Mouse (Mus musculus) regulatory T cell (primary cell): ENCODE measurements around the gene Adamts2.

Experiments
- in situ Hi-C: fragments of 300-600 bp; cut with MboI, MseI; formaldehyde crosslinking; loops from one replicate; pipeline ENCODE4 v1.15.1; 2025; ENCODE audit warnings: high pct_unique_total_duplicates

The Adamts2 gene

DNA sequence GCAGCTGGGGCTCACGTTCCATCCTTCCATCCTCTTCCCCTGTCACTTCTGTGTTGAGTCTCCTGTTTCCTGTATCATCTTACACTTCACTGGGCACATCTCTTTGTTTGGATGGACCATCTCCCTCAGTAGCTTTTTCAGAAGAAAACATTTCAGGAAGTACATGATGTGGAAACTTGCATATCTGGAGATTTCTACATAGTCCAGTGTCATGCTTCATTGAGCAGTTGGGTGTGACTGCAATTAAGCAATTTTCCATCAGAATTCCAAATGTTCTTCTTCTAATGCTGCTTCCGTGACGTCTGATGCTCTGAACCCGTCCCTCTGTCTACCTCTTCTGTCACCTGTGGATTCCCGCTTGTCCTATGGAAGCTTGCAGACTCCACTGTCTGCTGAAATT lies 124.2 kb downstream of the Adamts2 start:
- in situ Hi-C loops: no loop called here

GRCm38 (mm10) chr11:50733146-50733545 lies 131.3 kb downstream of the Adamts2 start:
- in situ Hi-C loops: no loop called here

- in situ Hi-C loops: no loop called here
Measured at GRCm38 (mm10) chr11:50734129-50734528, 132.2 kb downstream of the Adamts2 start.

GRCm38 (mm10) chr11:50736548-50736947 lies 134.7 kb downstream of the Adamts2 start:
- in situ Hi-C loops: no loop called here

DNA sequence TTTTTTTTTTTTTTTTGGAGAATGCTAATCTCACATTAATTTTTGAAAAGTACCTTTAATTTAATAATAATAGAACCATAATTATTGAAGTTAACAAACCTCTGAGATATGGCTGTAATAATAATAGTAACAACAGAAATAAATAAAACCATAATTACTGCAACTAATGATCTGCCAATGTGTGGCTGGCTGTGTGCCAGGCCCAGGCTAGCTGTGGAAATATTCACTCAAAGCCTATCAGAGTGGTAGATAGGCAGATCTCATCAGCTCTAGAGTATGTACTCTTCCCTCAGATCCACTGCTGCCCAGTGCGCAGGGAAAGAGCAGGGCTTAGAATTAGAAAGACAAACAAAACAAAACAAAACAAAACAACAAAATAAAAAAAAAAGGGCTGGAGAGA lies 136.6 kb downstream of the Adamts2 start:
- in situ Hi-C loops: no loop called here

DNA sequence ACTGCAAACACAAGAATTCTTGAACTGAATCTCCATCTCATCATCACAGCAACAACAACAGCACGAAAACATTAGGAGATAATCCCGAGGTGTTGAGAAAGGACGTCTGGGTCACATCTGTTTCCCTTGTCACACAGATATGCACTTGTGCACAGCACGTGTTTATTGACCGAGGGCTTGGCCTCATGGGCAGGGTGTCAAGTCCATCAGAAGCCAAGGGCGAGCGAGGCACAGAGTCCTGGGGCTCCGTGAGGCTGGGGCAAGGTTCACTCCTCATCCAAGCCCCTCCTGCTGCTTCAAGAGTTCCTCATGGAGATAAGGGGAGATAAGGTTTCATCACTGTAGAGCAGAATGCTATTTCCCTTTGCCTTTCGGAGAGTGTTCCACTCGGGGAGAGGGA lies 137.6 kb downstream of the Adamts2 start:
- in situ Hi-C loops: no loop called here

GRCm38 (mm10) chr11:50742146-50742545 lies 140.3 kb downstream of the Adamts2 start:
- in situ Hi-C loops: no loop called here

- in situ Hi-C loops: no loop called here
Measured at GRCm38 (mm10) chr11:50744971-50745370, 143.1 kb downstream of the Adamts2 start.

GRCm38 (mm10) chr11:50746508-50746907 lies 144.6 kb downstream of the Adamts2 start:
- in situ Hi-C loops: no loop called here

GRCm38 (mm10) chr11:50750983-50751585 lies 149.2 kb downstream of the Adamts2 start:
- in situ Hi-C loops: no loop called here

DNA sequence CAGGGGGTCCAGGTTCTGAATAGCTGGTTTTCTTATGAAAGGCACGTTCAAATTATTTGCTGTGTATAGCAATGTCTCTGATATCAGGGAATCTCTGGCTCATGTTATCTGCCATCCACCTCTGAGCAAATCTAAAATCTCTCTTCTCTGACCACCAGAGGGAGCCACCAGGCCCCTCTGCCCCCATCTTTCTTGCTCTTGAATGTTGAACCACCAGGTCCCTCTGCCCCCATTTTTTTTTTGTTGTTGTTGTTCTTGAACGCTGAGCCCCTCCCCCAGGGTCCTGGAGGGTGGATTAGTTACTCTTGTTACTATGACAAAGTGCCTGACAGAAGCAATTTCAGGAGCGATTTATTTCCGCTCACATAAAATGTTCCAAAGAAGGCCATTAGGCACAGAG lies 155.9 kb downstream of the Adamts2 start:
- in situ Hi-C loops: no loop called here

DNA sequence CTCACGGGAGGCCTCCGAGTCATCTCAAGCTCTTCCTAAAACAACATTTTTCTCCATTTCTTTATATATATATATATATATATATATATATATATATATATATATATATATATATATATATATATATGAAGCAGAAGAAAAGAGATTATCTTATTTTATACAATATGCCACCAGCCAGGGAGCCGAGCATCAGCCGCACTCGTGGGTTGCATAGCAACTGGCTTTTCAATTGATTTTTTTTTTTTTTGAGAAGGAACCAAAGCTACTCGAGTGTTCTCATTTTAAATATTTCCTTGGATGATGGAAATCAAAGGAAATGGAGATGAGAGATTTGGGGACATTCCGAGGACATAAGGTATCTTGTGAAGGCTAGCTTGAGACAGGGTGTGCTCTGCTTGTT lies 164.6 kb downstream of the Adamts2 start:
- in situ Hi-C loops: no loop called here

DNA sequence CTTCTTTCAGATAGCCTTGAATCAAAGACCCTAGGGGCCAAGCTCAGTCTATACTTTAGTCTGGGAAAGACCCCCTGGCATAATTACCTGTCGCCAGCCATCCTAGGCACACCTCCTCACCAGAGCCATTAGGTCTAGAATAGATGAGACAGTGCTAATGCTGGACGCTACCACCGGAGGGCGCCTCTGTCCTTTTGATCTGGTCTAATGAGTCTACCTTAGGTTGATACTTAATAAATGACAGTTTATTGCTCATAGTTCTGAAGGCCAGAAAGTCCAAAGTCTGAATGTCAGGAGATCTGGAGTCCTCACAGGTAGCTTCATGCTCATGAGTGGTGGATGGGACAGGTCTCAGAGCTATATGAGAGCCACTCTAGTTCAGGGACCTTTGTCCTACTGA lies 165.2 kb downstream of the Adamts2 start:
- in situ Hi-C loops: no loop called here

DNA sequence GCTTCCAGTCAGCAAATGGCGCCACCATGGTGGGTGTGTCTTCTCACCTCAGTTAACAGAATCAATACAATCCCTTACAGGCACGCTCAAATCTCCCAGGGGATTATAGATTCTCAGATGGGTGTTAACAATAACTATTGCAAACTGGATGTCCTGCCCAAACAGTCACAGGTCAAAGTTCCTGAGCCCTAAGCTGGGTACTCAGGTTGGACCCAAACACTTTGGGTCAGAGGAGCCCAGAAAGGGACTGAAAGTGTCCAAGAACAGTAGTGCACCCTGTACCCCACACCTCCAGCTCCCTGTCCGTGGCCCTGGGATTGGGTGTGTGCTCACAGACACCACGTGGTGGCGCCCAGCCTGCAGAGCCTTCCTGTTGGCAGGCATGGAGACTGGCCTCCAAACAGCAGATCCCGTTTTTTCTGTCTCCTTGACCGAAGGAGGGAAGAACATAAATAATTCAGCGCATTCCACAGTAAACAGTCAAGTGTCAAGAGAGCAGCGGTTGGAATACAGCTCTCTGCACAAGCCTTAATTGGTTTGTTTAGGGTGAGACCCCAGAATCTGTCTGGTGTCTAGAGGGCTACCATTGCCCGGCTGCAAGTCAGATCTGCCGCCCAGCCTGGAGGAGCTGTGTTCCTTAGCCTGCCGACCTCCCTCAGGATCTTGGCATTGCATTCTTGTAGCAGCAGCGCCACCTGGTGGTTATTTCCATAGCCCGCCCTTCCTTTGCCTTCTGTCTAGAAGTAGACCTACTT lies 167.3 kb downstream of the Adamts2 start:
- in situ Hi-C loops: no loop called here

- in situ Hi-C loops: no loop called here
Measured at GRCm38 (mm10) chr11:50771006-50771405, 169.1 kb downstream of the Adamts2 start.

DNA sequence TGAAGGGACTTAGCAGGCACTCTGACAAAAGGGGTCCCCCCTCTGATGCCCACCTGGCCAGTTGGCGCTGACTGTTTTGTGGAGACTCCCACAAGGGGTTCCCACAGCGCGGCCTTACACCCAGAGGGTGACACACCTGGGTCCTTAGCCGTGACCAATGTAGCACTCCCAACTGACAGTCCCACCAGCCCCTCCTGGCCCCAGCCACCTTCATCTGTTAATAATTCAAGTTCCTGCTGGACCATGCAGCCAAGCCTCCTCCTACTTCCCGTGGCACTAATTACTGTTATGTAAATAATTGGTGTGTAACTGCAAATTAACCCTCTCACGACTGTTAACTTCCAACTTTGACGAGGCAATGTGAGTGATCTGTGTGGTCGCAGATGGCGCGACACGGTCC lies 195.8 kb downstream of the Adamts2 start:
- in situ Hi-C loops: no loop called here

DNA sequence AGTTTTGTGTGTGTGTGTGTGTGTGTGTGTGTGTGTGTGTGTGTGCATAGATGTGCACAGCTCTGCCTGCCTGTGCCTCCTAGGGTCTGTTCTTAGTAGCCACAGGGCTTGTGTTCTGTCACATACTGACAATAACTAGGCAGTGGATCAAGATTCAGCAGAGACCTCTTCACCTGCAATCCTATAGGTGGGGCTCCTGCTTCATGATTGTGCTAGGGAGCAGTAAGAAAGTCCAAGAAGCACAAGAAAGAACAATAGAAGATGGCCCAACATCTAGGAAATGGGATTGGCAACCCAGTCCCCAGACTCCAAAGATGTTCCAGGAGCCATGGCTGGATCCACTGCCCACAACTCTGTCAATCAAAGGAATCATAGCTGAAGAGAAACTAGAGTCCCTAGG lies 197.0 kb downstream of the Adamts2 start:
- in situ Hi-C loops: no loop called here

GRCm38 (mm10) chr11:50814233-50814632 lies 212.3 kb downstream of the Adamts2 start:
- in situ Hi-C loops: no loop called here

DNA sequence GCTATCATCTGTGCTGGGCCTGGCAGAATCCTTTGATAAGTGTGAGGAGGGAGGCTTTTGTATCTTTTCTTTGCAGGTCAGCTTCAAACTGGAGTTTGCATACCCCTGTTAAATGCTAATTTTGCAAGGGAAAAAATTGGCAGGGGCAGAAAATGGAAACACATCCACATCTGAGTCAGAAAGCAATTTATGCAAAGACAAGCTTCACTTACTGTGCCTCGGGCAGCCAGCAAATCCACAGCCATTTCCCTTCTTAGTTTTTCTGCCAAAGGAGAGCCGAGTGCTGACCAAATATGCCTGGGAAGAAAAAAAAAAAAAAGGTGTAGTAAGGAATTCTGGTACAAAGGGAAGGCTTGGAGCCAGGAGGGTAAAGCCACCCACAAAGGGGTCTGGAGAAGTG lies 224.3 kb downstream of the Adamts2 start:
- in situ Hi-C loops: no loop called here

DNA sequence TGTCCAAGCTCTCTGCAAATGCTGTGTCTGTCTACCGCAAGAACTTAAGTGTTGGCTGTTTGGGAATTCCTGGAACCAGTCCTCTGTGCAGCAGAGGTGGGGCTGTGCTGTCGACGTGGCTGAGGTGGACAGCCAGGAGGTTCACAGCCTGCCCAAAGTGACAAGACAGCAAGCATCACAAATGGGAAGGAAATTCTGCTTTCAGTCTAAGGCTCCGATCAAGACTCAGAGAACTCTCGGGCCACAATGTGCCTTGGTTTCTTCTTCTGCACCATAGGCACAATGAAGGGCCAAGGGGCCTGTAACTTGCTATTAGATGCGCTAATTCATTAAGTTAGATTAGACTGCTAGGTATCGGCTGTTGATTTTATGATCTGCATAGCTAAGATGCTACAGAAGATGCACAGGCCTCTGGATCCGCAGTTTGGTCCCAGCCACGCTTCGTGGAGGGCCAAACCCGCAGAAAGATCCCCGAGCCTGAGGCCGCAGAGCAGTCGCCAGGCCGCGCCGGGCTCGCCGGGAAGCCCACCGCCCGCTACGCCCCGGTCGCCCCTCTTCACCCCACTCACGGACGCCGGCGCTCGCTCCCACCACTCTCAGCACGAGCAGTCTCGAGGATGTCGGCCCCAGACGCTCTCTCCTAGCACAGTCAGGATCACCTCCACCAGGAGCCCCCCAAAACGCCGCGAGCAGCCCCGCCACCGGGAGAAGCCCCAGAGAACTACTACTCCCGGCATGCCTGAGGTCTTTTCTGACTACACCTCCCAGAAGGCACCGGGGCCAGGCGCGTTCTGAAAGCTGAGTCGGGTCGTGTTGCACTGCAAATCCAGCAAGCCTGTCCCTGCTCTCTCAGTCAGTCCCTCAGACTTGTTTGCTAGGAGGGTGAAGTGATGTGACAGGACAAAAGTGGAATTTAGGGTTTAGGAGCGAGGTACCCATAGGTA lies 225.4 kb downstream of the Adamts2 start, which contains the start of gene Zfp354c:
Gene Zfp354c (minus strand): TSS at position 715 of the 944 bp plus-strand sequence.
- in situ Hi-C loops: no loop called here

- in situ Hi-C loops: no loop called here
Measured at GRCm38 (mm10) chr11:50835727-50836126, 233.8 kb downstream of the Adamts2 start.

DNA sequence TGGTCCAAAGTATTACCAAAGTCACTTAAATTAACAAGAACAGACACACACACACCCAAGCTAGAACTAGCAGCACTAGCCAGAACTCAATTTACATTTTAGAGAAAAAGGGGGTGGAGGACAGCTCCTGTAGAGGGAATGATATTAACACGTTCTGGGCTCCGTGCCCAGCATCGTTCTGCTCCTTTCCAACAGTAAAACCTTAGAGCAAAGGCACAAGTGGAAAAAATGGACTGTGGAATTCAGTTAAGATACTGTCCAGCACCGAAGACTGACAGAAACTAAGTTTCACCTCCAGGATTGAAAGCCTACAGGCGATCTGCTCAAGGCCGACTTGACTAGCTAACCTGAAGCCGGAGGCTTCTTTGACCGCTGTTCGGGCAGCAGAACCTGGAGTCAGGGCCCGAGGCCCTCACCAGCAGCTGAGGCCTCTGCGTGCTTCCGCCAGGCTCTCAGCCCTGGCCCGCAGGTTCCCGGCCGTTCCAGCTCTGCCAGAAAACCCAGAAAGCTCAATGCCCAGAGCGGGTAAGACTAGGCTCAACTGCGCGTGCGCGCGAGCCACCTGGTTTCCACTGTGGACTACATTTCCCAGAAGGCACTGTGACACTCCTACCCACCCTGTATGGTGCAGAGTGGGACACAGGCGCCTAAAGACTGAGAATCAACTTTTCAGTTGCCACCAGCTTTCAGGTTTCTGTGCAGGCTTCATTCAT lies 239.3 kb downstream of the Adamts2 start, which contains the start of gene Zfp879:
Gene Zfp879 (minus strand): TSS at position 530 of the 713 bp plus-strand sequence.
- in situ Hi-C loops: no loop called here
